Mouse (Mus musculus) megakaryocyte, adult 5-6 weeks (primary cell): Measurements from ENCODE around the gene Gpr157. TPM values are rescaled to one million over a fixed set of nuclear protein-coding genes. Genes with fewer than 3 reads are reported as not detected.
"Not testable (repeated sequence)": the region's sequence is repeated elsewhere in the genome, so short reads cannot be mapped to it uniquely, and the experiment has no call there.

Experiments
- ATAC-seq: 2 replicates; pipeline ENCODE4 v1.8.0; 2016; ENCODE audit warnings: mild to moderate bottlenecking, inconsistent platforms; ENCODE audit not compliant: poor library complexity, severe bottlenecking
- total RNA-seq, 2 experiments: library from RNA; stranded (forward) in 1 of 2; stranded (reverse) in 1 of 2; fragments of 153-499, 151-499 nt in 1 of 2; fragments of 221-1000, 200-1000 nt in 1 of 2; gene quantifications; 2 replicates each; pipeline versions ENCODE4 v1.2.3 to v1.2.4; 2015 to 2017

The Gpr157 gene
- total RNA-seq (2015) (1.0 and 1.9 TPM in 2 replicates), total RNA-seq (2017) (1.6 and 2.6 TPM in 2 replicates)

DNA sequence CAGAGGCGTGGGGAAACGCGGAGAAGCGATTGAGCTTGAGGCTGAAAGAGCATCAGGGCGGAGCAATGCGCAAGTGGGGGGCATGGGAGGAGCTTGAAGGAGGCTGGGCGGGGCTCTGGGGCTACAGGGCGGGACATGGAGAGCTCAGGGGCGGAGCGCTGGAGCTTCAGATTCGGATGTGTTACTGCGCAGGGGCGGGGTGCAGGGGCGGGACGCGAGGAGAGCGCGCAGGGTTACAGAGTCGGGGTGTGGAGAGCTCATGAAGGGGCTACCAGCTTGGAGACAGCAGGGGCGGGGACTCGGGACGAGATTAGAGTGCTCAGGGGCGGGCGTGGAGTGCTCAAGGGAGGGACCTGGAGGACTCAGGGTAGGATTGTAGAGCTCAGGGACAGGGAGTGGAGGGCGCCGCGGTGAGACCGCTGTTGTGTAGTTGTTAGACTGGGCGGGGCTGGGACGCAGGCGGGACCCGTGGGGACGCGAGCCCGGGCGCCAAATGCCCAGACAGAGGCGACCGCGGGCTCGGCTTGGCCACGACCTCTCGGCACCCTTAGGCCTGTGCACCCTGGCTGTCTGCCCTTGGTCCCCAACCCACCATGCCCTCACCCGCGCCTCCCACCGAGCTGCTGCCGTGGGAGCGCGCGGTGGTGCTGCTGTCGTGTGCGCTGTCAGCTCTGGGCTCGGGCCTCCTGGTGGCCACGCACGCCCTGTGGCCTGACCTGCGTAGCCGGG lies at the start of gene Gpr157:
TSS of gene Gpr157 (plus strand) at position 205 of the 729 bp plus-strand sequence.
- peak; percentile 93 for ATAC-seq

DNA sequence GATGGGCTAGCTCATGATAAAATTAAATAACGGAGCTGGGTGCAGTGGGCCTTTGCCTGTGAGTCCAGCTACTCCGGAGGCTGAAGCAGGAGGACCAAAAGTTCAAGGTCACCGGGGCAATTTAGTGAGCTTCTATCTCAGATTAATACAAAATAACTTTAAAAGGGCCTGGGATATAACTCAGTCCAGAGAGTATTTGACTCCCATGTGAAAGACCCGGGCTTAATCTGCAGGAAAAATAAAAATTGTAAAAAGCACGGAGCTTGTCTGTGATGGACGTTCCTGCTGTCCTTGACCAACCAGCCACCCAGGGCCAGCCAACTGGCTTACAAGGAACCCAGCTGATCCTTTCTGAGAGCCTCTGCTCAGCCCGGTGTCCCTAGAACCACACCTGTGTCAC lies 48.6 kb upstream of the Gpr157 start:
- ATAC-seq, result no peak

DNA sequence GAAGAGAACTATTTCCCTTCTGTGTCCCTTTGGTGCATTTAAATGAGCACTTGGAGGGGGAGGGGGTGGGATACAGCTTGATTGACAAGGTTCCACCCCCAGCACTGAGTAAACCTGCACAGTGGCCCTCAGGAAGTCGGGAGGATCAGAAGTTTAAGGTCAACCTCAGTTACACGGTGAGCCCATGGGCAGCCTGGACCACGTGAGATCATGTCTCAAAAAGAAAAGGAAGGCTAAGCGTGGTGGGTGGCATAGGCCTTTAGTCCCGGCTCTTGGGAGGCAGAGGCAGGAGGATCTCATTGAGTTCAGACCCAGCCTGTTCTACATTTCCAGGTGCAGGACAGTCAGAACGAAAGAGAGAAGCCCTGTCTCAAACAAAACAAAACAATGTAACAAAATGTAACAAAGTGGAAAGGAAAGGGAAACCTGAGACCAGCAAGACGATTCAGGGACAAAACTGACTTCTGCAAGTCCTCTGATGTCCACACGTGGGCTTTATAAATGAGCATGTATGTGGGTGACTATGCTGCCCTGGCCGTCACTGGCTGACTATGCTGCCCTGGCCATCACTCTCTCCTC lies 47.1 kb upstream of the Gpr157 start:
- no peak for ATAC-seq

DNA sequence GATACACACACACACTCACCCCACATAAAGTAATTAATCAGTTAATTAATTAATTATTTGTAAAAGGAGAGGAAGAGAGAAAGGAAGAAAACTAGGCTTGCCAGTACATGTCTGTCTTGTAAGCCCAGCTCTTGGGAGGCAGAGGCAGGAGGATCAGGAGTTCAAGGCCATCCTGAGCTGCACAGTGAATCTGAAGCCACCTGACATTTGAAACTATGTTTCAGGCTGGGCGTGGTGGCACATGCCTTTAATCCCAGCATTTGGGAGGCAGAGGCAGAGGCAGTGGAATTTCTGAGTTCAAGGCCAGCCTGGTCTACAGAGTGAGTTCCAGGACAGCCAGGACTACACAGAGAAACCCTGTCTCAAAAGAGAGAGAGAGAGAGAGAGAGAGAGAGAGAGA lies 46.3 kb upstream of the Gpr157 start:
- not testable (repeated sequence) for ATAC-seq

DNA sequence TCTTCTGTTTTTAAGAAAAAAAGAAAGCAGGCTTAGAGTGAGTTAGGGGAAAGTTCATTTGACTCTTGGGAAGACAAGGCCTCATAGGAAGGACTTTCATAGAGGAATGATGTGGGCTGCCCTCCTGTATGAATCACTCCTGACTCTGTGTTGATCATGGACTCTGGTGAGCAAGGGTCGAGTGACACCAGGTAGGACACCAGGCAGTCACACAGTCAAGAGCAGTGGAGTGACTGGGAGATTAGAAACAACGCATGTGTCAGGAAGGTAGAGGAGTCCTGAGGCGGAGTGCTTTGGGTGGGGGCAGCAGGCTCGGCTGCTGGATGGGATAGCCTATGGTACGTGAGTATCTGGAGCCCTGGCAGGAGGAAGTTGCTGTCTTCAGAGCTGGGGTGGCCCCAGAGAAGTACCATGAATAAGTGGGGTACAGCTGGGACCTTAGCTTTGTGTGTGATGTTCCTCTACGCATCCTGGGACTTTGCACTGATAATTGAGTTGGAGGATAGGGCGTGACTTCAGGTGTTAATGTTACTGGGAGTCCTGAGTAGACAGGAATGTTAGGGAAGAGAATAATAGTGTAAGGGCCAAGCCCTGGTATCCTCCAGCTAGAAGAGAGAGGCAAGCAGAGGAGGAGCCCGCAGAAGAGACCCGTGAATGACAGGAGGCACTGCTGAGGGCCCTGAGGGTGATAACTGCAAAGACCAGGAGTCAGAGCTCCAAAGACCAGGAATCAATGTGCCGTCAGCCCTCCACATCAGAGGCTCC lies 45.6 kb upstream of the Gpr157 start:
- ATAC-seq, result no peak

DNA sequence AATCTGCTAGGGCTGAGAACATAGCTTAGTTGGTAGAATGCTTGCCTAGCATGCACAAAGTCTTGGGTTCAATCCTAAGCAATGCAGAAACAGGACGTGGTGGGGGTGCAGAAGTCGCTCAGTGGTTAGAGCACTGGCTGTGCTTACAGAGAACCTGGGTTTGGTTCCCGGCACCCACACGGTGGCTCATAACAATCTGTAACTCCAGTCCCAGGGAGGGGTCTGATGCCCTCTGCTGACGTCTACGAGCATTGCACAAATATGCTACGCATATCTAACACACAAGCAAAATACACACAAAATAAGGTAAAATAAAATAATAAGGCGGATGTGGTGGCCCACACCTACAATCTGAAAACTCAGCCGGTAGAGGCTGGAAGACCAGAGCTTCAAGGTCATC lies 43.6 kb upstream of the Gpr157 start:
- no peak for ATAC-seq

DNA sequence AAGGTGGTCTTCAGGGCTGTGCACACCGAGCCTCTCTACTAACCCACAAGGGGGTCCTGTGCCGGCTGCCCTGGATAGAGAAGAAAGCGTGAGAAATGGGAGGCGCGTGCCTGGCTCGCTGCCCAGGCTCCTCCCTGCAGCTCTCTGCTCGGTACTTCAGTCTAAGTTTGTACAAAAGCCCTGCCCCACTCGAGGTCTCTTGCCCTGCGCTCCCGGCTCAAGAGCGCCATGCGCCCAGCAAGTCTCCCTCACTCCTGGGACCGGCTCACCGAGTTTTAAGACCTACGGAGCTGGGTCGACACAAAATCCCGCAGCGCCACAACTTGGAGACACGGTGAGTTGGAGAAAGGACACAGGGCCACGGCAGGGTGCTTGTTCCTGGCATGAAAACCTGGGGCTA lies 39.1 kb upstream of the Gpr157 start:
- peak; percentile 55 for ATAC-seq

DNA sequence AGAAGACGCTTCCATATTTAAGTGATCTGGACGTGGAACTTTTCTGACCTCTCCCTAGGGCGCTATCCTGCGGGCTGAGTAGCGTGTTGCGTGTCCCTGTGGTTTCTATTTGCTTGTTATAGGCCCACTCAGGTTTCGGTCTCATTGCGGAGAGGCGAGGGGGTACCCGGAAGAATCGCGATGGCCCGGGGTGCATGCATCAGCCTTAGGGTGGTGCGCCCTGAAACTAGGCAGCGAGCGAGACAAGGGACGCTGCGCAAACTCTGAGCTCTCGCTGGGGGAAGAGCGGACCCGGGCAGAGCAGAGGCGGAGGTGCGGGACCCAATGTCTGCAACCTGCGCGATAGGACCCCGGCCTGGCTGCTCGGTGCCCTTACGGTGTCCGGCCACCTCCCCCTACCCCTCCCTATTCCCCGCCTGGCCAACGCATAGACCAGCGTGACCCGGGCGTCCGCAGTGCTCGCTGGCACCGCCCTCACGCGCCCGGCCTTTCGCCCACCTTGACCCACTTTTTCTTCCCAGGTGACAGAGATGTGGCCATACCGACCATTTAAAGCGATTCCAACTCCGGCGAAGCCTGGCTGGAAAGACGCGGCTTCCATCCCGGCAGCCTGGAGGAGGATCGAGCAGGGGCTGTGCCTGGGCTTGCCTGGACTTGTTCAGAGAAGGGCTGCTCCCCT lies 38.5 kb upstream of the Gpr157 start:
- peak; percentile 56 for ATAC-seq

DNA sequence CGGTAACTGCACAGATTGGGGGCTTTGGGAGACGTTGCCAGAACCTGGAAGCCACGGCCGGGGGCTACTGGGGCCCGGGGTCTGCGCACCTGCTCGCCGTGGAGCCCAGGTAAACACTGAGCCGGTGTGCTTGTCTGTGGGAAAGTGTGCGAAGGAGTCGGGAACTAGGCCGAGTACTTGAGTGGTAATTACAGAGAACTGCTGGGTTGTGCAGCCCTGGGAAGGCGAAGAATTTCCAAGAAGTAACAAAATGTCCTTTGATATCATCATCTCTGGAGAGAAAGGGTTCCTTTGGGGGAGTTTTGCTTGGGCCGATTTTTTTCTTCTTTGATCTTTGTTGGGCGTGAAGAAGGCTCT lies 38.0 kb upstream of the Gpr157 start:
- no peak for ATAC-seq

DNA sequence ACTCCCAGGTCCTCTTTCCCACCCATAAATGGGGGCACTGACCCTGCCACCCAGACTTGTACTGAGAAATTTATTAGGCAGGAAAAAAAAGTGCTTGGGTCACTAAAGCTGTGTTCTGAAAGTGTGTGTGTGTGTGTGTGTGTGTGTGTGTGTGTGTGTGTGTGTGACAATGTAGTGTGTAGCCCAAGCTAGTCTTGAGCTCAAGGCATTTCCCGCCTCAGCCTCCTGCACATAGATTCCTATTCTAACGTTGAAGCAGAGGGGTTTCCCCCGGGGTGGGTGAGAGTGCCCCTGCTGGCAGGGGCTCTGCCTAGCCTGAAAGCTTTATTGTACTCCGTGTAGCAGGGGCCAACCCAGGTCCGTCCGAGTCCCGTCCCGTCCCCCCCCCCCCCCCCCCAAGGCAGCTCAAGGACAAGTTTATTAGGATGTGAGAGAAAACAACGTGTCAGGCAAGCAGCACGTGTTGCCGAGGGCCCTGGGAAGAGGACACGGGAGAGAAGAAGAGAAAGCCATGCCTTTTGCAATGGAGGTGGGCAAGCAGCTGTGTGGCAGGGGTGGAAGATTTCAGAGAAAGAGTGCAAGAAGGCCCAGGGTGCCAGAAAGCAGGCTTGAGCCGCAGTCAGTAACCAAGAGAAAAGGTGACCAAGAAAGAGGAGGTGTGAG lies 37.5 kb upstream of the Gpr157 start:
- ATAC-seq, result no peak

DNA sequence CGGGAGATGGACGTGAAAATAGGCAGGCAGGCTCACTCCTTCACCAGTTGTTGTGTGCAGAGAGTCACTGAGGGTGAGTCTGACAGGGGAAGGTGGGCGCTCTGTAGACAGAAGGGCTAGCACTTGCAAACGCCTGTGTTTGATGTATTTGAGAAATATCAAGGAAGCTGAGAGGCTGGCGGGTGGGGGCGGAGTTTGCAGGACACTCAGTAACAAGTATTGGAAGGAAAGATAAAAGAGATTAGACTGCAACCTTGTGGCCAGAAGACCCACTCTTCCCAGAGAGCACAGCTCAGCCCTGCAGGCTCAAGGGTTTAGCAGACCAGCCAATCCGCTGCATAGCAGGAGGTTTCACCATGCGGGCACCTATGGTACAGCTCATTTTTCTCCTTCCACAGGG lies 35.7 kb upstream of the Gpr157 start:
- ATAC-seq, result no peak

DNA sequence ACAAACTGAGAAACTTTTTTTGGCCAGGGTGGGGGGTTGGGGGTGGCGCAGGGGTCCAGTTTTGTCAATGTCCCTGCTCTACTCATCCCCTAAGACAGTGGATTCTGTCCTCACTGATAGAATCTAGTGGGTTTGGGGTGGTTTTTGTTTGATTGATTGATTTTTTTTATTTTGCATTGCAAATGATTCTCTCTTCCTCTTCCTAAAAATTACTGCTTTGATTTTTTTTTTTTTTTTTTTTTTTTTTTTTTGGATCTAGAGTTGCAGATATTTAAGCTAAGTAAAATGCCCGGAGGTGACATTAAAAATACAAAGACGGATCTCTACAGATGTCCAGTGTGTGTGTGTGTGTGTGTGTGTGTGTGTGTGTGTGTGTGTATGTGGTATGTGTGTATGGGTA lies 34.8 kb upstream of the Gpr157 start:
- no peak for ATAC-seq

DNA sequence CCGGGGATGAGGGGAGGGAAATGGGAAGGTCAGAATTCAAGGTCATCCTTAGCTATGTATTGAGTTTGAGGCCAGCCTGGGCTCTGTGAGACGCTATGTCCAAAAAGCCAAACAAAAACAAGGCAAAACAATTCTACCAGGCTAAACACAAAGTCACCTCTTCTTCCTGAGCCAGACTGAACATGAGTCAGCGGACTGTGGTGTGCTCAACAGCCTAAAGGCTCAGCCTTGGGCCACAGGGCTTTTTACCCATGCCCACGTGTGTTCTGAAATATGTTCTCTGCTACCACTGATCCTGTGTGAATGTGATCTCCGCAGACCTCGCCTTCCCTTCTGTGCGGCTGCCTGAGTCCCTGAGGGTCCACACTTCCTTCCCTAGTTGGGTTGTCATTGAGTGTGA lies 31.0 kb upstream of the Gpr157 start:
- ATAC-seq, result no peak

DNA sequence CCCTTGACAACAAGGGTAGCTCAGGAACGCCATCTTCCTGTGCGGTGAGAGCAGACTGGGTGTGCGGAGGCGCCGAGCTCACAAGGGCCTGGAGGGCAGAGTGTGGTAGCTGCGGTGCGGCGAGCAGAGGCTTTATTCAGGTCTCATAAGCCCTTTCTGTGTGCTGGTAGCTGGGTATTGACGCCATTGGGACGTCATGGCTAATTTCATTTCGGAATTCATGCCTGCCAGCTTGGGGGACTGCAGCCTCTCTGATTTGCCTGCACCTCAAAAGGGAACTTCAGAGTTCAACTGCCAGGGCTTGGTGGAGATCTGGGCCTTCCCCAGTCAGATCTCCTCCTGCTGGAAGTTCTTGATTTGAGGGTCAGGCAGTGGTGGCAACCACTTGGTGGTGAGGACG lies 29.4 kb upstream of the Gpr157 start:
- no peak for ATAC-seq

DNA sequence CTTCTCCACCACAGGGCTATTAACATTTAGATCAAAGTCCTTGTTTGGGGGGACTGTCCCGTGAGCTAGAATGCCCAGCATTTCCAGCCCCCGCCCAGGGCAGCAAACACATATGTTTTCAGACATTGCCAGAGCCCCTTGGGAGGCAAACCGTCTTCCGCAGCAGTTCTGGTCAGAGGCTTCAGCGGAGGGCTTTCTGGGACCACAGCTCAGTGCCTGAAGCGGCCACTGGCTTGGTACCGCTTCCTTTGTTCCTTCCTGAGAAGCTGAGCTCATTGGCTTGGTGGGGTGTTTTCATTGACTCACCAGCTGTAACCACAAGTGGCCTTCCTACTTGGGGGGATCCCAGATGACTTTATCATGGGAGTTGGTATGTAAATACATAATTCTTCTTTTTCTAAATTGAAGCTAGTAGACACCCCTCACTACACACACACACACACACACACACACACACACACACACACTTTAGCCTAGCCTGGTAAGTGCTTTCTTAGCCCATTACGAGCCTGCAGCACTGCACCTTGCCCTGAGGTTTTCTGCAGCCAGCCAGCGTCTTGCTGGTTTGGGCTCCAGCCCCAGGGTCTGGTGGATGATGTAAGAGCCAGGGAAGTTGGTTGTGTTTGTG lies 27.2 kb upstream of the Gpr157 start:
- peak; percentile 46 for ATAC-seq

DNA sequence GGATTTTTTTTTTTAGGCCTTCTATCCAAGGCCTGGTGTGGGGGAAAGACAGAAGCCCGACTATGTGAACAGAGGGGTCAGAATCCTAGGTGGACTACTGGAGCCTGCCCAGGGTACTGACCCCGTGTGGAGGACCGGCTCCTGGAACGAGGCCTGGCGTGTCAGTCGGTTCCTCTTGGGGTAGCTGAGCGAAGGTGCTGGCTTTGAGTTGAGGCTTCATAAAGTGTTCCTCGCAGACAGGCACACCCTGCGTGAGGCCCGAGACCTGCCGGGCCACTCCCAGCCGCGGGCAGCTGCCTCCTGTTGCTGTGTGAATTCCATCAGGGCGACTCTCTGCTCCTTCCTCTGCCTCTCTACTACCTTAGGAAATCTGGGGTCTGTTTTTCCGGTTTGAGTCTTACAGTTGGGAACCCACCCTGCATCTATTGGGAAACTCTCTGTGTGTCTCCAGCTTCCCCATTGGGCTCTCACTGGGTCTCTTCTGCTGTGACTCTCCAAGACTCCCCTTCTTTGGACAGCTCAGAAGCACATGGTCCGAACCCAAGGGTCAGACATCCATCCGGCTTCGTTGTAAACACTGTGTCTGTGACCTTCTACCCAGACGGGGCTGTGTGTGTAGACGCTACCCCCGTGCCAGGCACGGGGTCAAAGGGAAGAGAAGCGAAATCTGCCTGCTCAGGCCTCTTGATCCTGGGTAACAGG lies 26.5 kb upstream of the Gpr157 start:
- peak; percentile 59 for ATAC-seq

DNA sequence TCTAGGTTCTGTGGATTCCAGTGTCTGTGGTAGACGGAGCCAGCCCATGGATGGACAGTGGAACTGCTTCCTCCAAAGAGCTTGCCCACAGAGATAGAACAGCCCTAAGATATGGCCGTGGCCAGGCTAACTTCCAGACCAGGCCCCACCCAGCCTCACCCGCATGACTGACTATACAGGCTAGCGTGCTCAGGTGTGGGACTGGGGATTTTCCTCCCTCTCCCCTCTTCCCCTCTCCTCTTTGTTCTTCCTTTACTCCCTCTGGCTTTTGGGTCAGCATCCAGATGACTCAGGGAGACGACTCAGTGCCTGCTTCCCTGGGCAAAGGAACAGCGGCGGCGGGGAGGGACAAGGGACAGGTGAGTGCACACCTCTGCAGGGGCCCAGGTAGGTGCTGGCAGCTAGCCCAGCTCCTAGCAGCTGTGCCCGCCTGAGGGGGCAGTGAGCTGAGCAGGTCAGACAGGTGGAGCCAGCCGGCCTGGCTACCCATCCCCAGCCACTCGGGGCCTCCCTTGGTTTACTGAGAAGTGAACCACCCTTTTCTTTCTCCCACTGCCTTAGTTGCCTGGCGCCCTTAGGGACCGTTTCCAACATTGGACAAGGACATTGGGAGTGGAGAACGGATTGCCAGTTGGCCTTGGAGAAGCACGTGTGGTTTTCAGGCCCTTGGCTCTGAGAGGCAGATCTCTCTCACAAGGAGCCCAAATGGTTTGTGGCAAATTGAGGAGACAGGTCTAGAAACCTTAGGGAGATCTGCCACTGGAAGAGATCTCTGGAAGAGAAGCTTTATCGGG lies 25.5 kb upstream of the Gpr157 start:
- ATAC-seq, result no peak

DNA sequence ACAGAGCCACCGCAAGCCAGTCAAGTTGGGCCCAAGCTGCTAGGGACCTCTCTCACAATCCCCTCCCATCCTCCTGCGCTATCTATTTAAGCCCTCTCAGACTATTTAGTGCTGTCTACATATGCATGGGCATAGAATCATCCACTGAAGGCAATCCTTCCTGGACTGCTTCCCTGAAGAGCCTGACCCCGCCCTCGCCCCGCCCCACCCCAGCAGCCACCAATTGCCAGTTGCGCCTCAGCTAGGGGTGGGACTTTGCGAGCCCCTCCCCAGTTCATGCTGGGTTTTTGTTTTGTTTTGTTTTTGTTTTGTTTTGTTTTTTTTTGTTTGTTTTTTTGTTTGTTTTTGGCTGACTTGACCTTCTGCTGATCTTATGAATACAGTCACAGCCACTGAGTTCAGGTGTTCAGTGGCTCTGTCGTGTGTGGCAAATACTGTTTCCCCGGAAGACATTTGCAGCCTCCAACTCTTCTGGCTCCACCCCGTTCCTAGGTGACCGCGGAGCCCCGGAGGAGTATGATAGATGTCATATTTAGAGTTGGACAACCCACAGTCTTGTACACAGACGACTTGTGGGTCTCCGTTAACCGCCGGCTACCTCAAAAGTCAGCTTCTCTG lies 20.4 kb upstream of the Gpr157 start:
- no peak for ATAC-seq

DNA sequence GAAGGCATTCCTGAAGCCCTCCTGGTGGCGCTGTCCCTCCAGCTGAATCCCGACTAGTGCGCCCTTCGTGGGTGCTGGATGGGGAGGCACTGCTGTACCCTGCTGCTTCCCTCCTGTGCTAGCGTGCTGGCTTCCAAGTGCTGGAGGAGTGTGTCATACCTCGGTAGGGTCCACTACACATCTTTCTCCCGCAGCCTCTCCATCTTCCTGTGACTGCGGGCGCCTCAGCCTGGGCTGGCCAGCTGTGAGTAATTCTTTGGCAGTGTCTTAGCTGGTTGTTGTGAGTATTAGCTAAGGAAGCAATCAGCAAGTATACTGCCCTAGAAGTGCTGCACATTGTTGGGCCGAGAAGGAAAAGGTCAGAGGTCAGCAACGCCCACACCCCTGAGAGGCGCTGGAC lies 18.9 kb upstream of the Gpr157 start:
- ATAC-seq, result no peak
